Mouse (Mus musculus): Measurements from ENCODE around the gene Acadsb. TPM values are rescaled to one million over a fixed set of nuclear protein-coding genes. Genes with fewer than 3 reads are reported as not detected.

Acadsb gene
- 19.0 TPM for total RNA-seq (2023)

DNA sequence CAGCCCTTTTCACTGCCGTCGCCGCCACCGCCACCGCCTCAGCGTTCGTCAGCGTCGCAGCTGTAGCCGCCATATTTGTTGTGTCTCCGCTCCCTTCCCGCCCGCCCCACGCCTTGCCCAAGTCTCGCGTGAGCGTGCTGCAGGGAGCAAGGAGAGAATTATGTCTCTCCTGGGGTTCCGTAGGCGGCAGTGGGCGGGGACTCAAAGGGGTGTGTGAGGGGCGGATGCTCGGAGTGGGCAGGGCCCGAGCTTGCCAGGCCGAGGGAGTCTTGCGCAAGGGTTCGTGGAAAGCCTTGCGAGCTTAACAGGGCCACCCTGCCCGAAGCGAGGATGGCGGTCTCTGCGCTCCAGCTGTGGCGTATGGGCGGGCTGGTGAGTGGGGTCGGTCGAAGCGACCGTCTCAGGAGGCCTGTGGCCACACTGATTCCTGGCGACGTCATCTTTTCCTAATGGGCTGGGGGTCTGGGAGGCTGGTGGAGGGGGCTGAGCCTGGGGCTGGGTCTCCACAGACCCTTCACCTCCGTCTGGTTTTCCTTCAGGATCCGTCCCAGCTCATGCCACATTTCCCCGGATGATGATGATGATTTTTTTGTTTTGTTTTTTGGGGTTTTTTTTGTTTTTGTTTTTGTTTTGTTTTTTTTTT, at the start of gene Acadsb, which contains the start of gene Ikzf5:
Gene Acadsb, plus strand, starts transcription at position 186 of the 643 bp plus-strand sequence.
Gene Ikzf5, minus strand, starts transcription at position 106 of the 643 bp plus-strand sequence.

DNA sequence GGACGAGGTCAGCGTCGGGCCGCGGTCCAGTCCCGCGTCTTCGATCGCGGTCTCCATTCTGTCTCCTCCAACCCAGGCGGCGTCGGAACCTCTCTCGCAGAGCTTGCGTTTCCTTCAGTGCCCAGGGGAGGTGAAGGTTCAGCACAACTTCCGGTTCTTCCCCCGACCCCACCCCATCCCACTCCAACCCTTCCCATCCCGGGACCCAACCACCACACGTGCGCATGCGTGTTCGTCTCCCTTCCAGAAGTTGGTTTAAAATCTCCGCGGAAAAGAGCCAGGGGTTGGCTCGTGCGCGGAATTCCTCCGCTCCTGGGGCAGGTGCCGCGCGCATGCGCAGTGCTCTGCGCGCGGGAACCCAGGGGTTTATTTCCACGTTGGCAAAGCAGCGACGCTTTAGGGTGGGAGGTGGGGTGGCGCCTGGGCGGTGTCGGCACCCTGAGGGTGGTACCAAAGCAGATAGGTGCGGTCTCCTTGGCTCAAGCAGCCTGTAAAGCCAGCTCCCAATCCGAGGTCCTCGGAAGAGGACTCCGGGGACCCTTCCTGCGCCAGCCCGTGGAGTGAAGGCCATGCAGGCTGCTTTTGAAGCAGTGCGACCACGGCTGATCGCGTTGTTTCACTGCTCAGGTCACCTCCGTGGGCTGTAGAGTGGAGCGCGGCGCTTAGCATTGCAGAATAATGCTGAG, 47.6 kb upstream of the Acadsb start, which contains the start of gene 2310057M21Rik:
Gene 2310057M21Rik, minus strand, starts transcription at position 145 of the 686 bp plus-strand sequence.

DNA sequence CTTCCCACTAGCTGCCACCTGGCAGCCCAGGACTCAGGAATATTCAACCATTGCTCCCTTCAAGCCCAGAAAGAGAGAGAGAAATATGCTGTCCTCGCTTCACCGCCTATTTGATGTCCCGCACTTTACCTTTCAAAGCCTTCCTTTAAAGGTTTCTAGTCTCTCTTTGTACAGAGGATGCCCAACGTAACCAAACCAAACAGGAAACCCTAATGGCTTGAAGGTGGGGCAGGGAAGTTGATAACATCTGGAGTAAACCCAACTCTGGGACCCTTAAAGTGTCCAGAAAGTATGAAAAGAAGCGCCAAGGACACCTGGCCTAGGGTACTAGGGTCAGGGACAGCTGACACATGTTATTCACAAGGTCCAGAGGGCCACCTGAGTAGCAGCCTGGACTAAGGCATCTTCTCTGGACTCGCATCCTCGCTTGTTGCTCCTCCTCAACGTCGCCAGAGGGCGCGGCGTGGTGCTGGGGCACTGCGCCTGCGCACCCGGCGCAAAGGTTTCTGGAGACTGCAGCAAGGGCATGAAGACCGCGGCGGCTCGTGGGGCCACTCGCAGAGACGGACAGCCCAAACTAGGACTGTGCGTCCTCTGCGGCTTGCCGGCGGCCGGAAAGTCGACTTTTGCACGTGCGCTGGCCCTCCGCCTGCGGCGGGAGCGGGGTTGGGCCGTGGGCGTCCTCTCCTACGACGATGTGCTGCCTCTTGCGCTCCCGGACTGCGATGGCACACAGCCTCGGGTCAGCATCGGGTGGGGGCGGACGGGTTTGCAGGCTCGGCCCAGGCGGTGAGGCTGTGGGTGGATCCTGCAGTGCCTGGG, 39.5 kb upstream of the Acadsb start, which contains the start of gene Pstk:
Gene Pstk, plus strand, starts transcription at position 494 of the 822 bp plus-strand sequence.

Other genes starting within 250 kb of the Acadsb start
- not detected for gene 5430419D17Rik, start 236.2 kb upstream of the Acadsb start, total RNA-seq (2023)
- gene Cuzd1, start 88.3 kb upstream of the Acadsb start, total RNA-seq (2023), result not detected
- not detected for gene Fam24b, start 81.1 kb upstream of the Acadsb start, total RNA-seq (2023)
- not detected for gene Fam24a, start 76.7 kb upstream of the Acadsb start, total RNA-seq (2023)
- 20.6 TPM for gene 2310057M21Rik, start 47.8 kb upstream of the Acadsb start, total RNA-seq (2023)
- 32.7 TPM for gene Pstk, start 39.5 kb upstream of the Acadsb start, total RNA-seq (2023)
- 73.7 TPM for gene Ikzf5, start 80 bp upstream of the Acadsb start, total RNA-seq (2023)
- gene Hmx3, start 132.3 kb downstream of the Acadsb start, total RNA-seq (2023), result not detected
- gene Hmx2, start 138.2 kb downstream of the Acadsb start, total RNA-seq (2023), result not detected
- gene Bub3, start 149.6 kb downstream of the Acadsb start, total RNA-seq (2023), result 47.1 TPM